Mouse (Mus musculus): Measurements from ENCODE around the gene Gpatch3. TPM values are rescaled to one million over a fixed set of nuclear protein-coding genes. Genes with fewer than 3 reads are reported as not detected.

Gene Gpatch3
- 5.5 and 7.5 TPM in 2 replicates for polyA plus RNA-seq (2015; fragmentation: Nextera tagmentation; extraction: Ambion mirVana)

- H3K4me1 ChIP-seq (ENCODE audit: control insufficient read depth, insufficient read depth, low read length): peaks cover 4% of the 10 kb centered on the region; the same call in 1 of the 2 replicates
- H3K27me3 ChIP-seq (replicated peaks; ENCODE audit: control insufficient read depth, insufficient read depth, low read length): no peaks in the 10 kb centered on the region
- H3K9ac ChIP-seq (ENCODE audit: low read depth, low read length): peak within 1 kb of the TSS; percentile 95
- WGBS: 4% methylated on average over 44 of the region's 44 CpGs
- H3K36me3 ChIP-seq (ENCODE audit: control insufficient read depth, insufficient read depth, low read length): peaks cover 4% of the 10 kb centered on the region
- ATAC-seq: peak; percentile 88
- peak within 1 kb of the TSS; percentile 81 for H3K27ac ChIP-seq (ENCODE audit: low read length)
- peak within 1 kb of the TSS; percentile 94 for H3K4me2 ChIP-seq (ENCODE audit: low read depth, low read length)
- no peaks in the 10 kb centered on the region for H3K9me3 ChIP-seq (ENCODE audit: control insufficient read depth, low read length)
- peak within 1 kb of the TSS; percentile 98 for H3K4me3 ChIP-seq (ENCODE audit: low read length)
Measured at GRCm38 (mm10) chr4:133574070-133574842, at the start of gene Gpatch3. Gene Gpatch3, plus strand, starts transcription at chr4:133574745.

GRCm38 (mm10) chr4:133527788-133528187 is 46.8 kb upstream of the Gpatch3 start:
- Histone ChIP-seq H3K4me3 (ENCODE audit: low read length) (no peak overlapping the region), H3K9ac (ENCODE audit: low read depth, low read length) (peak overlapping the region; percentile 40; the same call in 1 of the 2 replicates), H3K9me3 (ENCODE audit: control insufficient read depth, low read length) (0 out of 2 replicates have a peak, but pooled peaks cover 3% of the 10 kb centered on the region), H3K36me3 (ENCODE audit: control insufficient read depth, insufficient read depth, low read length) (peaks cover 16% of the 10 kb centered on the region), H3K4me1 (ENCODE audit: control insufficient read depth, insufficient read depth, low read length) (peaks cover 5% of the 10 kb centered on the region; the same call in 1 of the 2 replicates), H3K27me3 (replicated peaks; ENCODE audit: control insufficient read depth, insufficient read depth, low read length) (no peaks in the 10 kb centered on the region), H3K27ac (ENCODE audit: low read length) (no peak overlapping the region), H3K4me2 (ENCODE audit: low read depth, low read length) (peak overlapping the region; percentile 38; the same call in 1 of the 2 replicates)
- 57% methylated on average over 16 of the region's 16 CpGs for WGBS
- peak; percentile 80 for ATAC-seq

GRCm38 (mm10) chr4:133532777-133533176 is 41.8 kb upstream of the Gpatch3 start:
- H3K4me1 ChIP-seq (ENCODE audit: control insufficient read depth, insufficient read depth, low read length): peaks cover 14% of the 10 kb centered on the region
- H3K27me3 ChIP-seq (replicated peaks; ENCODE audit: control insufficient read depth, insufficient read depth, low read length): no peaks in the 10 kb centered on the region
- no peak overlapping the region for H3K9ac ChIP-seq (ENCODE audit: low read depth, low read length)
- no peak overlapping the region for H3K4me3 ChIP-seq (ENCODE audit: low read length)
- 77% methylated on average over 3 of the region's 3 CpGs for WGBS
- no peak overlapping the region for H3K27ac ChIP-seq (ENCODE audit: low read length)
- H3K36me3 ChIP-seq (ENCODE audit: control insufficient read depth, insufficient read depth, low read length): peaks cover 32% of the 10 kb centered on the region
- H3K9me3 ChIP-seq (ENCODE audit: control insufficient read depth, low read length): no peaks in the 10 kb centered on the region
- no peak for ATAC-seq
- no peak overlapping the region for H3K4me2 ChIP-seq (ENCODE audit: low read depth, low read length)

GRCm38 (mm10) chr4:133536081-133536480 is 38.5 kb upstream of the Gpatch3 start:
- Histone ChIP-seq H3K9ac (ENCODE audit: low read depth, low read length) (peak overlapping the region; percentile 12; the same call in 1 of the 2 replicates), H3K4me2 (ENCODE audit: low read depth, low read length) (no peak overlapping the region), H3K27me3 (replicated peaks; ENCODE audit: control insufficient read depth, insufficient read depth, low read length) (no peaks in the 10 kb centered on the region), H3K27ac (ENCODE audit: low read length) (peak overlapping the region; percentile 80), H3K4me3 (ENCODE audit: low read length) (no peak overlapping the region), H3K9me3 (ENCODE audit: control insufficient read depth, low read length) (no peaks in the 10 kb centered on the region), H3K4me1 (ENCODE audit: control insufficient read depth, insufficient read depth, low read length) (peaks cover 9% of the 10 kb centered on the region; the same call in 1 of the 2 replicates), H3K36me3 (ENCODE audit: control insufficient read depth, insufficient read depth, low read length) (peaks cover 27% of the 10 kb centered on the region)
- WGBS: 81% methylated on average over 3 of the region's 3 CpGs
- ATAC-seq: peak; percentile 22; the same call in 1 of the 2 replicates

- peaks cover 9% of the 10 kb centered on the region; the same call in 1 of the 2 replicates for H3K4me1 ChIP-seq (ENCODE audit: control insufficient read depth, insufficient read depth, low read length)
- peak overlapping the region; percentile 12; the same call in 1 of the 2 replicates for H3K9ac ChIP-seq (ENCODE audit: low read depth, low read length)
- H3K27me3 ChIP-seq (replicated peaks; ENCODE audit: control insufficient read depth, insufficient read depth, low read length): no peaks in the 10 kb centered on the region
- H3K4me2 ChIP-seq (ENCODE audit: low read depth, low read length): no peak overlapping the region
- no peaks in the 10 kb centered on the region for H3K9me3 ChIP-seq (ENCODE audit: control insufficient read depth, low read length)
- ATAC-seq: peak; percentile 45; the same call in 1 of the 2 replicates
- no peak overlapping the region for H3K4me3 ChIP-seq (ENCODE audit: low read length)
- peak overlapping the region; percentile 80 for H3K27ac ChIP-seq (ENCODE audit: low read length)
- H3K36me3 ChIP-seq (ENCODE audit: control insufficient read depth, insufficient read depth, low read length): peaks cover 27% of the 10 kb centered on the region
- 77% methylated on average over 5 of the region's 5 CpGs for WGBS
Measured at GRCm38 (mm10) chr4:133536652-133537051, 37.9 kb upstream of the Gpatch3 start.

- Histone ChIP-seq H3K9ac (ENCODE audit: low read depth, low read length) (peak within 1 kb of the TSS; percentile 93), H3K27me3 (replicated peaks; ENCODE audit: control insufficient read depth, insufficient read depth, low read length) (no peaks in the 10 kb centered on the region), H3K4me3 (ENCODE audit: low read length) (peak within 1 kb of the TSS; percentile 91), H3K27ac (ENCODE audit: low read length) (peak within 1 kb of the TSS; percentile 57), H3K4me1 (ENCODE audit: control insufficient read depth, insufficient read depth, low read length) (peaks cover 14% of the 10 kb centered on the region), H3K4me2 (ENCODE audit: low read depth, low read length) (peak within 1 kb of the TSS; percentile 84), H3K9me3 (ENCODE audit: control insufficient read depth, low read length) (0 out of 2 replicates have a peak, but pooled peaks cover 2% of the 10 kb centered on the region), H3K36me3 (ENCODE audit: control insufficient read depth, insufficient read depth, low read length) (no peaks in the 10 kb centered on the region)
- ATAC-seq: peak; percentile 99
- WGBS: under 1% methylated on average over 75 of the region's 77 CpGs
Measured at GRCm38 (mm10) chr4:133545272-133546231, 29.0 kb upstream of the Gpatch3 start, which contains the start of gene Nudc. Gene Nudc, minus strand, starts transcription at chr4:133545996.

GRCm38 (mm10) chr4:133552029-133552428 is 22.5 kb upstream of the Gpatch3 start:
- peak overlapping the region; percentile 83; the same call in 1 of the 2 replicates for H3K27ac ChIP-seq (ENCODE audit: low read length)

GRCm38 (mm10) chr4:133552768-133553447 is 21.6 kb upstream of the Gpatch3 start, which contains the start of gene Nr0b2:
Gene Nr0b2, plus strand, starts transcription at chr4:133553376.
- Histone ChIP-seq H3K27me3 (replicated peaks; ENCODE audit: control insufficient read depth, insufficient read depth, low read length) (no peaks in the 10 kb centered on the region), H3K4me3 (ENCODE audit: low read length) (peak within 1 kb of the TSS; percentile 35), H3K4me1 (ENCODE audit: control insufficient read depth, insufficient read depth, low read length) (peaks cover 13% of the 10 kb centered on the region), H3K9me3 (ENCODE audit: control insufficient read depth, low read length) (0 out of 2 replicates have a peak, but pooled peaks cover 2% of the 10 kb centered on the region), H3K9ac (ENCODE audit: low read depth, low read length) (peak within 1 kb of the TSS; percentile 60), H3K36me3 (ENCODE audit: control insufficient read depth, insufficient read depth, low read length) (no peaks in the 10 kb centered on the region), H3K27ac (ENCODE audit: low read length) (peak within 1 kb of the TSS; percentile 83), H3K4me2 (ENCODE audit: low read depth, low read length) (peak within 1 kb of the TSS; percentile 37)
- WGBS: 47% methylated on average over 10 of the region's 10 CpGs
- peak; percentile 89 for ATAC-seq

More at GRCm38 (mm10) chr4:133552029-133552428, 22.5 kb upstream of the Gpatch3 start:
- H3K4me2 ChIP-seq (ENCODE audit: low read depth, low read length): no peak overlapping the region
- H3K9ac ChIP-seq (ENCODE audit: low read depth, low read length): no peak overlapping the region; the same call in 1 of the 2 replicates
- ATAC-seq: no peak
- H3K4me3 ChIP-seq (ENCODE audit: low read length): no peak overlapping the region
- 0 out of 2 replicates have a peak, but pooled peaks cover 2% of the 10 kb centered on the region for H3K9me3 ChIP-seq (ENCODE audit: control insufficient read depth, low read length)
- H3K36me3 ChIP-seq (ENCODE audit: control insufficient read depth, insufficient read depth, low read length): no peaks in the 10 kb centered on the region
- H3K4me1 ChIP-seq (ENCODE audit: control insufficient read depth, insufficient read depth, low read length): peaks cover 9% of the 10 kb centered on the region
- no peaks in the 10 kb centered on the region for H3K27me3 ChIP-seq (replicated peaks; ENCODE audit: control insufficient read depth, insufficient read depth, low read length)
- 75% methylated on average over 1 of the region's 1 CpGs for WGBS

Data from intestine, embryonic 16.5 days (tissue).